In genomic region chr4:119140126-119140525, GRCm38 (mm10) we compare ENCODE assay signal across 9 mouse cellular contexts. TPM values are rescaled to one million over a fixed set of nuclear protein-coding genes. Genes with fewer than 3 reads are reported as not detected.
DNase-seq lines count a peak whose midpoint lies in the region; ATAC-seq lines count a peak whose summit lies in the region.
"Had no signal": no experiment of that assay in that cellular context is flagged by ENCODE, and none has a peak within 500 bp of the region (broad histone marks: within the 10 kb centered on the region; RNA-seq: fewer than 3 reads in every experiment).

No protein-coding gene starts in this region.

- peak; percentile 57 for DNase-seq in kidney, adult 18-20 months
- peak; percentile 85 for DNase-seq in ES-CJ7 (ENCODE audit: low read depth, low spot score)
- DNase-seq in brain, adult 2 months (ENCODE audit: low read depth, low spot score) = peak; percentile 37
- DNase-seq in kidney, postnatal 25 days = peak; percentile 60 to 67
- peak; percentile 71 for DNase-seq in retina, postnatal 1 day
- no peak for DNase-seq in left cerebral cortex, postnatal 10 days (ENCODE audit: extremely low spot score in 1 of 2, low spot score in 2 of 2)
- DNase-seq in ovary, postnatal 14 days (ENCODE audit: low spot score) = no peak

- no peak overlapping the region for H3K9ac ChIP-seq in kidney, embryonic 14.5 days (ENCODE audit: low read depth, low read length)

- H3K36me3 ChIP-seq in kidney, embryonic 14.5 days (ENCODE audit: control insufficient read depth, insufficient read depth, low read length) = peaks cover 20% of the 10 kb centered on the region

- no peak overlapping the region for H3K4me3 ChIP-seq in kidney, embryonic 14.5 days (ENCODE audit: low read length)
- H3K4me3 ChIP-seq: megakaryocyte, embryonic 14.5 days had no signal

- no peaks in the 10 kb centered on the region for H3K4me1 ChIP-seq in kidney, embryonic 14.5 days (ENCODE audit: control insufficient read depth, insufficient read depth, low read length)

- H3K9me3 ChIP-seq in kidney, embryonic 14.5 days (ENCODE audit: control insufficient read depth, low read length) = no peaks in the 10 kb centered on the region

- H3K27me3 ChIP-seq in kidney, embryonic 14.5 days (ENCODE audit: control insufficient read depth, insufficient read depth, low read length) = no peaks in the 10 kb centered on the region

- H3K4me2 ChIP-seq in kidney, embryonic 14.5 days (replicated peaks; ENCODE audit: low read depth, low read length) = no peak overlapping the region

- no peak for ATAC-seq in kidney, embryonic 14.5 days (ENCODE audit: low FRiP score, low TSS enrichment)

- intact Hi-C loops in left cerebral cortex, postnatal 10 days (cut with DNase I) = no loop called here

- no peak overlapping the region for H3K27ac ChIP-seq in kidney, embryonic 14.5 days (ENCODE audit: low read depth, low read length)

- 55% methylated on average over 3 of the region's 3 CpGs for WGBS in kidney, embryonic 14.5 days

RNA-seq across cellular contexts. Expression of gene Slc2a1, which starts 31.6 kb away (rescaled TPM):
- 53.6 and 74.1 TPM in 2 replicates for polyA plus RNA-seq in kidney, embryonic 14.5 days (2014; fragmentation: Nextera tagmentation; extraction: Ambion mirVana)
- total RNA-seq in left cerebral cortex, postnatal 10 days (2021) = 10 to 100 TPM; 46.2 to 70.9 TPM

RNA-seq across cellular contexts. Expression of gene Zfp691, which starts 33.9 kb away (rescaled TPM):
- polyA plus RNA-seq in kidney, embryonic 14.5 days (2014; fragmentation: Nextera tagmentation; extraction: Ambion mirVana) = 10.2 and 11.0 TPM in 2 replicates
- 1 to 10 TPM; 5.5 to 5.8 TPM for total RNA-seq in left cerebral cortex, postnatal 10 days (2021)

RNA-seq across cellular contexts. Expression of gene Ermap, which starts 49.7 kb away (rescaled TPM):
- 0.49 and 1.3 TPM in 2 replicates for polyA plus RNA-seq in kidney, embryonic 14.5 days (2014; fragmentation: Nextera tagmentation; extraction: Ambion mirVana)
- total RNA-seq in left cerebral cortex, postnatal 10 days (2021) = under 1 TPM; 0.45 to 0.51 TPM

RNA-seq across cellular contexts. Expression of gene Svbp, which starts 55.0 kb away (rescaled TPM):
- polyA plus RNA-seq in kidney, embryonic 14.5 days (2014; fragmentation: Nextera tagmentation; extraction: Ambion mirVana) = 131 and 180 TPM in 2 replicates
- 10 to 100 TPM; 27.9 to 29.7 TPM for total RNA-seq in left cerebral cortex, postnatal 10 days (2021)

Comparison
In these comparisons a context has a peak if more than half of its experiments do, and no peak if none do; other contexts are left out.
1. DNase-seq: peak in kidney, adult 18-20 months (single experiment), ES-CJ7 (single experiment), brain, adult 2 months (single experiment), kidney, postnatal 25 days (2 of 2) and retina, postnatal 1 day (single experiment); none in left cerebral cortex, postnatal 10 days (0 of 2) and ovary, postnatal 14 days (single experiment).